Mouse (Mus musculus) layer of hippocampus, adult 8-10 months (tissue): ENCODE results near the gene Pilrb2. TPM values are rescaled to one million over a fixed set of nuclear protein-coding genes. Genes with fewer than 3 reads are reported as not detected.
"Not testable (repeated sequence)": the region's sequence is repeated elsewhere in the genome, so short reads cannot be mapped to it uniquely, and the experiment has no call there.

Experiments
- DNase-seq, 2 experiments: peaks; one replicate each; pipeline ENCODE4 v3.0.0; 2022; ENCODE audit warnings: low spot score in 2 of 2
- total RNA-seq, 4 experiments: library from RNA; stranded (reverse); gene quantifications; 2 replicates each; pipeline ENCODE4 v1.2.4; 2022

Gene Pilrb2
- total RNA-seq, 4 experiments from 2014 or later, result 0.27 TPM; not detected in 3

- DNase-seq, result not testable (repeated sequence)
Observed at GRCm38 (mm10) chr5:137835966-137836520, 35.6 kb downstream of the Pilrb2 start, which contains the start of gene Pilra. Gene Pilra, minus strand, starts transcription at chr5:137836281.

DNA sequence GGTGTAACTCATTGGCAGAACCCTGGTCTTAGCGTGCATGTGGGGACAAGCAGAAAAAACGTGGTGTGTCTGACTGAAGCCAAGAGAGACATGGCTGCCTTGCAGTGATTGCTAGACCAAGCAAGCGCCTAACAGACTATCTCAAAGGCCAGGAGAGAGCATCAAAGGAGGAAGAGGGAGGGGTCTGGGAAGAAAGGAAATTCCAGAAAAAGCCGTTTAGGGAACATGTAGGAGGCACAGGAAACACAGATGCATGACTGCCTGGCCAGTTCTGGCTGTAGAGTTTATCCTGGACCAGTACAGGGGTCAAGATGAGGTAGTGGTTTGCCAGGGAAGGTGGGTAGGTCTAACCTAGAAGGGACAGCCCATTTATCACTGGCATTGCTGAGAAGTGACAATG is 38.1 kb downstream of the Pilrb2 start:
- DNase-seq, result no peak

DNA sequence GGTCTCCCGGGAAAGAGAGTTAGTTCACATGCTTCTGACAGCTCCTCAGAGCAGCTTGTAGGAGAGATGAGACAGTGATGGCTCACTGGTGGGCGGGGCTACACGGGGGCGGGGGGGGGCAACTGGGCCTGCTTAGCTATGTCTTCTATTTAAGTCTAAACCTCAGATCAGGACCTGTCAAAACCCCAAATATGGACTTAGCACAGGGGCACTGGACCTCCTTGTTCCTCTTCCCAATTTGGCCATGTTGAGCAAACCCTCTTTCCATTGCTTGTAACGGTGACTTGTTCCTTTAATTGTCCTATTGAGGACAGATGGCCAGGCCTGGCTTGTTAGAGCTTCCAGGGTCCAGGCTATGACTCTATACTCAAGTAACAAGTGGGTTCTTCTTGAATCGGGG is 40.1 kb downstream of the Pilrb2 start:
- DNase-seq, result no peak

DNA sequence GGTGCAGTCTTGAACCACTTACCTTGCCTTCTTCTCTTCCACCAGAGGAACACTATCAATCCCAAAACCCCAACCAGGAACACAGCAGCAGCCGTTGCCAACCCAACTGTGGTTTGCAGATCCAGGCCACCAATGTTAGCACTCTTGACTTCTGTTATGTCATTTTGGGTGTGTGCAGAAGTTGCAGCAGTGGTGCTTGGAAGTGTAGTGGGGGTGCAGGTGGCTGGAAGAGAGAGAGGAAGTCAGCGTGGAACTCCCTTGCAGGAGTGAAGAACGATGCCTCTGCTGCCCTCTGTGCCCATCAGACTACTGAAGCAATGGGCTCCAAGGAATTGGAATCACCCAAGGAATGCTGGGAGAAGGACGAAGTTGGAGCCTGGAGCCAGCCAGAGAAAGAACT is 40.5 kb downstream of the Pilrb2 start:
- no peak for DNase-seq

DNA sequence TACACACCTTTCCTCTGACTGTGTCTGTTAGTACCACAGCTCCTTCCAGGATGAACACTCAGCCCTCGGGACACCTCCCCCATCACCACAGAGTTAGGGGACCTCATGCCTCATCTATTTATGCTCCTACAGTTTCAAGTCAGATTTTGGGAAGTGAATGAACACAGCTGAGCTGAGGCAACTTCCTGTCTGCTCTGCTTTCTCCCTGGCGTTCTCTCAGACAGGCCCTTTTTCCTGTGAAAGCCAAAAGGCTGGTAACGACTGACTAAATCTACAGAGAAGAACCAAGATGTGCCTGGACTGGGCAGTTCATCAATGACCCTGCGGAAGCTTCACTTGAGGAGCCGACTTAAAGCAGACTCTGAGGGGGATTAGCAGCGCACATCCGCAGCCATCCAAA is 41.4 kb downstream of the Pilrb2 start:
- DNase-seq, result no peak

- DNase-seq, result no peak
Observed at GRCm38 (mm10) chr5:137828694-137829093, 42.9 kb downstream of the Pilrb2 start.

DNA sequence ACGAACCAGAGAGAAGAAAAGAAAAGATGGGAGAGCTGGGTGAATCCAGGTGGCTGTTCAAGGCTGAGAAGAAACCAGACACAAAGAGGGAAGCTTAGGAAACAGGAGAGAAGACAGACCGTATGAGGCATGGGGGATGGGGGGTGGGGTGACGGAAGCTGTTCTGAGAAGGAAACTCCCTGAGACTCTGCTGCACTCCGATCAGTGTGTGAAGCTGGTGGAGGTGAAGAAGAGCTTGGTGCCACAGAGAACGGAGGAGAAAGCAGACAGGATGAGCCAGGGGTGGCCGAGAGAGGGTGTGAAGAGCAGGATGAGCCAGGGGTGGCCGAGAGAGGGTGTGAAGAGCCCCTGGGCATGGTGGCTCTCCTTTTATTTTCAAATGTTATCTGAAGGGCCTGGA is 45.2 kb downstream of the Pilrb2 start:
- DNase-seq, result no peak

DNA sequence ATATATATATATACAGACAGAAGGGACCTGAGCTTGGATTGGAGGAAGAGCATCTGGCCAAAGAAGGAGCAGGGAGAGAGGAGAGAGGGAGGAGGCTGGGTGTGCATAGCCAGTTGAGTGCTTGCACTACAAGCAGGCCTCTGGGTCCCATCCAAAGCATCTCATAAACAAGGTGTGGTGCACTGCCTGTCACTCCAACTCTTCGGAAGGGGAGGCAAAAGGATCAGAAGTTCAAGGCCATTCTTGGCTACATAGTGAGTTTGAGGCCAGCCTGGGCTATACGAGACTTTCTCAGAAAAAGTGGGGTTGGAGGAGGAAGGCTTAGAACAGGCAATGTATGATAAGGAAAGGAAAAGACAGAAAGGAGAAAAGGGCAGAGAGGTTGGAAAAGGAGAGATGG is 45.6 kb downstream of the Pilrb2 start:
- no peak for DNase-seq

GRCm38 (mm10) chr5:137825030-137825429 is 46.6 kb downstream of the Pilrb2 start:
- DNase-seq, result no peak

- DNase-seq, result no peak
Observed at GRCm38 (mm10) chr5:137823455-137824045, 48.1 kb downstream of the Pilrb2 start.

DNA sequence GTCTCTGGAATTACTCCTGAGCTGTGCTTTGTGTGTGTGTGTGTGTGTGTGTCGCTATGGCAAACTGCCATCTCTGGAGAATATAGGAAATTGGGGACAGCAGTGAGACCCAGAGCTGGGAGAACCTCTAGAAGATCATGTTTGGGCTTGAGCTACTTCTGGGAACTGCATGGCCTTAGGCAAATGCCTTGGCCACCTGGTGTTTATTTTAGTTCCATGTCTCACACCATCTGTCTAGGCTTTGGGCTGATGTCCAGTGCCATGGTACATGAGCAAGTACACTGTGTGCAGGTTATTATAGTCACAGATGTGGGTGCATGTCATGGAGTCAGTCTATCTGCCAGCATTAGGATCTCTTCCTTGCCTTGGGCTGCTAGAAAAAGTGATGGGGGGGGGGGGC is 49.0 kb downstream of the Pilrb2 start:
- DNase-seq, result peak in 1 of 2 experiments; percentile 8

DNA sequence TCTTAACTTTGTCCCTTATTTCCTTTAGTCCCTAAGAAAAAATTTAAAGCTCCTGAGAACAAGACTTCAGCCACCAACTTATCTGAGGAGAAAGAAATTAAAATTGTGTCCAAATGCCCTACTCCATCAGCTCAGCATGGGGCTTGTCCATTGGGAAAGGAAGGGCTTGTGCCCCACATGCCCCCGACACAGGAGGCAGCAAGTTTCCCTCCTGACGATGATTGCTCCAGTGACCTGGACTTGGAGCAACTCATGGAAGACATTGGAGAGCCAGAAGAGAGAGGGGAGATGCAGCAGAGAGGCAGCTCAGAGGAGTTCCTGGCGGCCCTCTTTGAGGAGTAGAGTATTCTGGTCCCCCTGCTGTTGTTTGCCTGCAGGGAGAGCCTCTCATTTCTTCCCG is 49.5 kb downstream of the Pilrb2 start:
- DNase-seq, result no peak

DNA sequence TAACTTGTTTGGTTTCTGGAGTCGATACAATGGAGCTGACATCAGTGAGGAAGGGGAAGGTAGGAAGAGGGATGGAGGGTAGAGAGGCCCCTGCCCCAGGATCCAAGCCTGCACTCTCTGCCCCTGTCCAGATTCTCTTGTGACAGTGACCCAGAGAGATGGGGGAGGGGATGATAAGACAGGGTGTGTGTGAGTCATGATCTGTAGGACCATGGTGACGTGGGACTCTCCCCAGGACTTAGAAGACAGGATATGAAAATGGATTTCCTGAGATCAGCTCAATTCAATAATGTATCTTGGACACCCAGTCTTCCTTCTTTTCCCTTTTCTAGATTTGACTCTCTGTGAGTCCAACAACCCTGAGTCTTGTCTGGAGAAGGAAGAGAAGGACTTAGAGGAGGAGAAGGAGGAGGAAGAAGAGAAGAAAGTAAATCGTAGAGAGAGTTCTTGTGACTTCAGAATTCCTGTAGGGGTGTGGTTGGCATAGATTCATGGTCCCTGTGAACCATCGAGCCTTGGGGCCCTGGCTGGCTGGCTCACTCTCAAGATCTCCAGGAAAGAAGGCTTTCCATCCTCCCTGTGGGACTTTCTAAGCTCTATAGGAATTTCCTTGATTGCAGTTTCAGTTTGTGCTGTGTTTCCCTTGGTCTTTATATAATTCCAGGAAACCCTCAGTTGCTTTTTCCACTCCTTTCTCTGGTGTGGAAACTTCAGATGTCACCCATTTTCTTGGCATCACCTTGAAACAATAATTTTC is 54.0 kb downstream of the Pilrb2 start:
- no peak for DNase-seq

Other genes with a start within 250 kb of the Pilrb2 start
- under 1 TPM; 0.22 to 0.69 (median 0.34) TPM for gene Fbxo24, start 242.8 kb downstream of the Pilrb2 start, total RNA-seq
- 10 to 100 TPM; 18.8 to 26.8 (median 22.5) TPM for gene Lrch4, start 242.7 kb downstream of the Pilrb2 start, total RNA-seq
- gene Gm20605, start 242.6 kb downstream of the Pilrb2 start, total RNA-seq, result 10 to 100 TPM; 14.7 to 24.8 (median 19.2) TPM
- gene Sap25, start 230.5 kb downstream of the Pilrb2 start, total RNA-seq, result 10 to 100 TPM in 3 of 4 experiments, 1 to 10 TPM in 1; 8.0 to 14.2 (median 10.6) TPM
- gene Irs3, start 226.1 kb downstream of the Pilrb2 start, total RNA-seq, result under 1 TPM; 0.12 to 0.49 (median 0.28) TPM
- gene Agfg2, start 187.1 kb downstream of the Pilrb2 start, total RNA-seq, result 10 to 100 TPM; 66.1 to 66.6 (median 66.5) TPM
- 10 to 100 TPM; 64.7 to 77.5 (median 68.4) TPM for gene Nyap1, start 130.2 kb downstream of the Pilrb2 start, total RNA-seq
- gene Tsc22d4, start 126.1 kb downstream of the Pilrb2 start, total RNA-seq, result 100 to 1,000 TPM; 146 to 236 (median 178) TPM
- 10 to 100 TPM; 11.5 to 16.3 (median 14.1) TPM for gene Ppp1r35, start 93.0 kb downstream of the Pilrb2 start, total RNA-seq
- gene Mepce, start 84.2 kb downstream of the Pilrb2 start, total RNA-seq, result 10 to 100 TPM; 44.6 to 52.9 (median 48.3) TPM
- gene Zcwpw1, start 84.0 kb downstream of the Pilrb2 start, total RNA-seq, result 1 to 10 TPM; 6.7 to 9.1 (median 7.5) TPM
- gene Pilra, start 35.5 kb downstream of the Pilrb2 start, total RNA-seq, result 1 to 10 TPM in 3 of 4 experiments, under 1 TPM in 1; 0.23 to 4.3 (median 2.6) TPM
- under 1 TPM in 2 of 4 experiments, not detected in 2; 0.57 to 0.58 TPM for gene Pilrb1, start 13.7 kb downstream of the Pilrb2 start, total RNA-seq
- under 1 TPM; 0.14 to 0.49 (median 0.31) TPM for gene Cyp3a13, start 49.8 kb upstream of the Pilrb2 start, total RNA-seq
- 10 to 100 TPM; 21.7 to 35.9 (median 28.1) TPM for gene Gjc3, start 91.3 kb upstream of the Pilrb2 start, total RNA-seq
- gene Azgp1, start 109.7 kb upstream of the Pilrb2 start, total RNA-seq, result not detected
- not detected for gene Smok3a, start 149.4 kb upstream of the Pilrb2 start, total RNA-seq
- not detected for gene Smok3b, start 149.6 kb upstream of the Pilrb2 start, total RNA-seq
- gene Smok3c, start 181.4 kb upstream of the Pilrb2 start, total RNA-seq, result not detected
- 10 to 100 TPM; 40.0 to 46.4 (median 43.2) TPM for gene Zkscan1, start 213.3 kb upstream of the Pilrb2 start, total RNA-seq
- 10 to 100 TPM; 13.4 to 17.5 (median 15.9) TPM for gene Zscan21, start 245.1 kb upstream of the Pilrb2 start, total RNA-seq